Mouse (Mus musculus) megakaryocyte progenitor cell, adult 5-6 weeks (primary cell): ENCODE data around the gene Olfr399. TPM values are rescaled to one million over a fixed set of nuclear protein-coding genes. Genes with fewer than 3 reads are reported as not detected.
A peak's percentile ranks its signal among the peaks of the same experiment; 100 is the strongest.

Source experiments
- ATAC-seq: replicated peaks from 2 replicates; pipeline ENCODE4 v1.8.0; 2016; ENCODE audit warnings: mild to moderate bottlenecking, moderate TSS enrichment, inconsistent platforms; ENCODE audit not compliant: poor library complexity
- total RNA-seq, 2 experiments: library from RNA; stranded (forward) in 1 of 2; stranded (reverse) in 1 of 2; fragments of 157-497, 149-512 nt in 1 of 2; fragments of 200-1000 nt in 1 of 2; gene quantifications; 2 replicates each; pipeline versions ENCODE4 v1.2.3 to v1.2.4; 2015 to 2017

Gene Olfr399
- total RNA-seq (2015) (not detected in 2 replicates), total RNA-seq (2017) (not detected in 2 replicates)

DNA sequence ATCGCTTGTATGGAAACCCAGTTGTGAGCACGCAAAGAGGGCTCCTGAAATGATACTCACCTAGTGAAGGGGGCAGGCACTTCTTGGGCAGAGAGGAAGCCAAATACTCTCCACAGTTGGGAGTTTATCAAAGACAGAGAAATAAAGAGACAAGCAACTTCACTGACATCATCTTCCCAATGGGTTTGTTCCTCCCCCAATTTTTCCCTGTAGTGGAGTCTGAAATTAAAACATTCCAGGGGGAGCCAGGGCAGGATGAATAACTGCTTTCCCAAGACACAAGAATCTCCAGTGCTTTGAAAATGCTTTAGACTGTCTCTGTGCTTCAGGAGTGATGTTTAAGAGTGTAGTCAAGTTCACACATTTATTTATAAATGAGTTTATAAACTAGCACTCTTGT is at the start of gene Olfr399, which contains the start of gene Olfr139:
TSS of gene Olfr399 (minus strand) at position 165 of the 400 bp plus-strand sequence.
TSS of gene Olfr139 (minus strand) at position 101 of the 400 bp plus-strand sequence.
- no peak for ATAC-seq

DNA sequence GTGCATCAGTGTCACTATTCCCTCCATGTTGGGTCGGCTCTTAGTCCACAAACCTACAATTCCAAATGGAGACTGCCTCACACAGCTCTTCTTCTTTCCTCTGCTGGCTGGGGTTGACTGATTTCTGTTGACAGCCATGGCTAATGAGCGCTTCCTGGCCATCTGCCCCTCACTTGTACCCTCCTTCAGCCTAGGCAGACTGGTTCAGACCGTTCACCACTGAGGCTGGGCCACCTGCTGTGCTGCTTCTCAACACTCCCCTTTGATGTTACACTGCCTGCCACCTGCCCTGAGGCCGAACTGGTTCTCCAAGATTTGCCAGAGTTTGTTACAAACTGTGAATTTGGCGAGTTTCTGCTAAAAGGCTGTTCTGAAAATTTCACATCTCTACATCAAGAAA is 48.7 kb upstream of the Olfr399 start:
- no peak for ATAC-seq

DNA sequence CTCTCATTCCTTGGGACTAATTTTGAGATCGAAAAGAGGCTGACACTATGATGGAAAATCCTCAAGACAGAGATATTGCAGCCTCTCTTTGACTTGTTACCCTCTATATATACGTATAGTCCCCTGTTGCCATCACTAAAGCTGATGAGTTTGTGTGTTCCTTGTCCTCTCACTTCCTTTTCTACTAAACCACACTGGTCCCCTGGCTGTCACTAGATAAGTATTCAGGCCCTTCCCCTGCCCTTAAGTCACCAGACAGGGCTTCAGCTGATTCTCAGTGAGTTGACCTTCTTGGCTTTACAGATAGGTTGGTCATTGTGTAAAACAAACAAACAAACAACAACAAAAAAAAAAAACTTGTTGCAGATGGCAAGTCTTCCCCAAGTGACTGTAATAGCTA is 45.1 kb upstream of the Olfr399 start:
- ATAC-seq, result no peak

DNA sequence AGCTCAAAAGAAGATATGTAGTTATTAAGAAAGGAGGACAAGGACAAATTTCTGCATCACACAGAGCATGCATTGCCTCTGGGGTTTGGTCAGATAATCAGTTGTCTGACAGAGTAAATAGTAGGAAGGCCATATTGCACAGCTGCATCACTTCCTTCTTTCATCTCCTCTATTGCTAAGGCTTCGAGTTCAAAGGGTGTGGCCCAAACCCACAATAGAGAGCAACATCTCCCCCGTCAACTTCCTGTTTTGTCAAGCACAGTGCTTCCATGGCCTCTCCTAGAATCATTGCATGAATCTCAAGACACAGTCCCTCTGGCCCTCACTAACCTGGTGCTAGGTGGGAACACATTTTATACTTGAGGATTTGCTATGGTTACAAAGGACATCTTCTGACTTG is 44.3 kb upstream of the Olfr399 start:
- peak; percentile 58 for ATAC-seq

GRCm38 (mm10) chr11:74069655-74070054 is 13.2 kb upstream of the Olfr399 start, which contains the start of gene Zfp616:
Zfp616 (plus strand) TSS chr11:74069955.
- no peak for ATAC-seq

GRCm38 (mm10) chr11:74051347-74051746 is 5.1 kb downstream of the Olfr399 start:
- no peak for ATAC-seq

Other genes starting within 250 kb of the Olfr399 start
- not detected in 2 replicates for gene Olfr392, start 239.6 kb downstream of the Olfr399 start, total RNA-seq (2015)
- gene Olfr392, start 239.6 kb downstream of the Olfr399 start, total RNA-seq (2017), result not detected in 2 replicates
- gene Olfr393, start 205.2 kb downstream of the Olfr399 start, total RNA-seq (2015), result not detected in 2 replicates
- gene Olfr393, start 205.2 kb downstream of the Olfr399 start, total RNA-seq (2017), result not detected in 2 replicates
- gene Olfr394, start 165.8 kb downstream of the Olfr399 start, total RNA-seq (2015), result not detected in 2 replicates
- not detected in 2 replicates for gene Olfr394, start 165.8 kb downstream of the Olfr399 start, total RNA-seq (2017)
- gene Olfr395, start 147.3 kb downstream of the Olfr399 start, total RNA-seq (2015), result not detected in 2 replicates
- not detected in 2 replicates for gene Olfr395, start 147.3 kb downstream of the Olfr399 start, total RNA-seq (2017)
- gene Olfr23, start 119.9 kb downstream of the Olfr399 start, total RNA-seq (2015), result not detected in 2 replicates
- not detected in 2 replicates for gene Olfr23, start 119.9 kb downstream of the Olfr399 start, total RNA-seq (2017)
- gene Olfr397, start 95.8 kb downstream of the Olfr399 start, total RNA-seq (2015), result not detected in 2 replicates
- not detected in 2 replicates for gene Olfr397, start 95.8 kb downstream of the Olfr399 start, total RNA-seq (2017)
- not detected in 2 replicates for gene Olfr398, start 66.2 kb downstream of the Olfr399 start, total RNA-seq (2015)
- not detected in 2 replicates for gene Olfr398, start 66.2 kb downstream of the Olfr399 start, total RNA-seq (2017)
- gene Olfr139, start 64 bp downstream of the Olfr399 start, total RNA-seq (2015), result not detected in 2 replicates
- gene Olfr139, start 64 bp downstream of the Olfr399 start, total RNA-seq (2017), result not detected in 2 replicates
- not detected in 2 replicates for gene Zfp616, start 13.3 kb upstream of the Olfr399 start, total RNA-seq (2015)
- gene Zfp616, start 13.3 kb upstream of the Olfr399 start, total RNA-seq (2017), result not detected in 2 replicates
- not detected in 2 replicates for gene Olfr401, start 57.1 kb upstream of the Olfr399 start, total RNA-seq (2015)
- not detected in 2 replicates for gene Olfr401, start 57.1 kb upstream of the Olfr399 start, total RNA-seq (2017)
- not detected in 2 replicates for gene Olfr402, start 96.9 kb upstream of the Olfr399 start, total RNA-seq (2015)
- gene Olfr402, start 96.9 kb upstream of the Olfr399 start, total RNA-seq (2017), result not detected in 2 replicates
- gene Olfr403, start 129.6 kb upstream of the Olfr399 start, total RNA-seq (2015), result not detected in 2 replicates
- gene Olfr403, start 129.6 kb upstream of the Olfr399 start, total RNA-seq (2017), result not detected in 2 replicates
- not detected in 2 replicates for gene Olfr43, start 154.8 kb upstream of the Olfr399 start, total RNA-seq (2015)
- not detected in 2 replicates for gene Olfr43, start 154.8 kb upstream of the Olfr399 start, total RNA-seq (2017)
- gene Olfr406, start 203.2 kb upstream of the Olfr399 start, total RNA-seq (2015), result not detected in 2 replicates
- not detected in 2 replicates for gene Olfr406, start 203.2 kb upstream of the Olfr399 start, total RNA-seq (2017)
- not detected in 2 replicates for gene Olfr59, start 227.1 kb upstream of the Olfr399 start, total RNA-seq (2015)
- gene Olfr59, start 227.1 kb upstream of the Olfr399 start, total RNA-seq (2017), result not detected in 2 replicates